Mouse (Mus musculus): Measurements from ENCODE around the gene Vdac2.

- no peak for TF ChIP-seq CTCF (IDR thresholded peaks at IDR 0.05; ENCODE audit: low read depth)
- TF ChIP-seq EP300 (IDR thresholded peaks at IDR 0.05; ENCODE audit: low read depth), result no peak
Observed at GRCm38 (mm10) chr14:21851996-21852791, 27.2 kb downstream of the Vdac2 start.
